Mouse (Mus musculus) ES-CJ7 (cell line): ENCODE measurements around the gene Luc7l.
A peak's percentile ranks its signal among the peaks of the same experiment; 100 is the strongest.
"Not testable (repeated sequence)": the region's sequence is repeated elsewhere in the genome, so short reads cannot be mapped to it uniquely, and the experiment has no call there.

Source experiments
- DNase-seq: peaks from one replicate; pipeline ENCODE4 v3.0.0; 2011; ENCODE audit warnings: low read depth, low spot score

Gene Luc7l

GRCm38 (mm10) chr17:26251886-26252538 lies 684 bp upstream of the Luc7l start:
- DNase-seq, result peak; percentile 37

GRCm38 (mm10) chr17:26253399-26253798 lies 703 bp downstream of the Luc7l start:
- no peak for DNase-seq

DNA sequence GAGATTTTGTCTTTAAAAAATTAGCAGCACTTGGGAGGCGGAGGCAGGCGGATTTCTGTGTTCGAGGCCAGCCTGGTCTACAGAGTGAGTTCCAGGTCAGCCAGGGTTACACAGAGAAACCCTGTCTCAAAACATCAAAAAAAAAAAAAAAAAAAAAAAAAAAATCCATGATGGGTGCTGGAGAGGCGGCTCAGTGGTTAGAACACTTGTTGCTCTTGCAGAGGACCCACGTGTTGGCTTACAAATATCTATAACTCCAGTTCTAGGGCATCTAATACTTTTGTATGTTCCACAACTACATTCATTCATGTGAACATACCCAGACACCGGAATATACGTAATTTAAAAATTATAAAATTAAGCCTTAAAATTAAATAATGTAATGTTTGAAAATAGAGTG lies 2.6 kb downstream of the Luc7l start:
- no peak for DNase-seq

DNA sequence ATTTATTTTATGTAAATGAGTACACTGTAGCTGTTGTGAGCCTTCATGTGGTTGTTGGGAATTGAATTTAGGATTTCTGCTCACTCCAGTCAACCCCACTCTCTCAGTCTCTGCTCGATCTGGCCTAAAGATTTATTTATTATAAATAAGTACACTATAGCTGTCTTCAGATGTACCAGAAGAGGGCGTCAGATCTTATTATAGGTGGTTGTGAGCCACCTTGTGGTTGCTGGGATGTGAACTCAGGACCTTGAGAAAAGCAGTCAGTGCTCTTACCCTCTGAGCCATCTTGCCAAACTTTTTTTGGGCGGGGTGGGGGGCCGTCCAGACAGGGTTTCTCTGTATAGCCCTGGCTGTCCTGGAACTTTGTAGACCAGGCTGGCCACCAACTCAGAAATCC lies 9.1 kb downstream of the Luc7l start:
- peak; percentile 64 for DNase-seq

GRCm38 (mm10) chr17:26262384-26262783 lies 9.7 kb downstream of the Luc7l start:
- no peak for DNase-seq

GRCm38 (mm10) chr17:26268851-26269250 lies 16.2 kb downstream of the Luc7l start:
- peak; percentile 42 for DNase-seq

DNA sequence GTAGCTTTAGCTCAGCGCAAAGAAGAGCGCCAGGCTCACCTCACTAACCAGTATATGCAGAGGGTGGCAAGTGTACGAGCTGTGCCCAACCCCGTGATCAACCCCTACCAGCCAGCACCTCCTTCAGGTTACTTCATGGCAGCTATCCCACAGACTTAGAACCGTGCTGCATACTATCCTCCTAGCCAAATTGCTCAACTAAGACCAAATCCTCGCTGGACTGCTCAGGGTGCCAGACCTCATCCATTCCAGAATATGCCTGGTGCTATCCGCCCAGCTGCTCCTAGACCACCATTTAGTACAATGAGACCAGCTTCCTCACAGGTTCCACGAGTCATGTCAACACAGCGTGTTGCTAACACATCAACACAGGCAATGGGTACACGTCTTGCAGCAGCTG lies 16.9 kb downstream of the Luc7l start:
- DNase-seq, result not testable (repeated sequence)

GRCm38 (mm10) chr17:26272586-26272985 lies 19.9 kb downstream of the Luc7l start:
- no peak for DNase-seq

DNA sequence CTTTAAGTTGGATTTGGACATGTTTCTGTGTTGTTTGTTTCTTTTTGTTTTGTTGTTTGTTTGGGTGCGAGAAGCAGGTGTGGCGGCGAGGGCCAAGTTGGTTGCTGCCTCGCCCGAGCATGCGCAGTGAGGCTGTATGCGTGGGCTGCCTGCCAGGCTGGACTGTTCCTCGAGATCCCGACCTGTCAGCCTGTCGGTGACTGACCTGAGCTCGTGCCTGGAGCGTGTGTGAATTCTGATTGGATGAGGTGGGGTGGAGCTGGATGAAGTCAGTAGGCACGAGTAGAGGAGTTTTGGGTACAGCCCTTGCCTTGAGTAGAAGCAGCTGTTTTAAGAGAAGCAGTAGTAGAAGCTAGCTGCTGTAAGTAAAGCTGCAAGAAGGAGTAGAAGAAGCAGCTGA lies 23.2 kb downstream of the Luc7l start:
- DNase-seq, result no peak

DNA sequence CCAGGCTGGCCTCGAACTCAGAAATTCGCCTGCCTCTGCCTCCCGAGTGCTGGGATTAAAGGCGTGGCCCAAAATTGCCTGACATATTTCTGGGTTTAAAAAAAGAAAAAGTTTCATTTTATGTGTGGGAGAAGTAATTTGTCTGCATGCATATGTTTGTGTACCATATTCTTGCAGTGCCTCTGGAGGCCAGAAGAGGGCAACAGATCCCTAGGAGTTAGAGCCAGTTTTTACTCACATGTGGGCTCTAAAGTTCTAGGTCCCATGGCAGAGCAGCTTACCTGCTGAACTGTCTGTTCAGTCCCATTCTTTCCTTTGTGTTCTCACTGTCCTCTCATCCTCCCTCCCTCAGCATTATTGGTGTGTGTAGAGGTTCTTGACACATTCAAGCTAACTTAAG lies 24.0 kb downstream of the Luc7l start:
- peak; percentile 61 for DNase-seq

GRCm38 (mm10) chr17:26286199-26286955 lies 33.7 kb downstream of the Luc7l start:
- DNase-seq, result peak; percentile 25

DNA sequence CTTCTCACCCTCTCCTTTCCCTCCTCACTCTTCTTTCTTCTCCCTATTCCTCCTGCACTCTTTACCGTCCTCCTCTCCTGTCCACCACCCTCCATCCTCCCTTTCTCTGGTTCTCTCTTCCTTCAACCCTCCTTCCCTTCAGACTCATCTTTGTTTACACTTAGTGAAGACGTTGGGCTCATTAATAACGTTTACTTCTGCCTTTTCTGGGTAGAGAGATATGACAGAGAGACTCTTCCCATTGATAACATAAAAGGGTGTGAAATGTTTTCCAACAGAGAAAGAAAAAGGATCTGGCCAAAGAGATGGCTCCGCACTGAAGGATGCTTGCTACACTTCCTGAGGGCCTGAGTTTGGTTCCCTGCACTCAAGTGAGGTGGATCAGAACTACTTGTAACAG lies 36.8 kb downstream of the Luc7l start:
- no peak for DNase-seq

DNA sequence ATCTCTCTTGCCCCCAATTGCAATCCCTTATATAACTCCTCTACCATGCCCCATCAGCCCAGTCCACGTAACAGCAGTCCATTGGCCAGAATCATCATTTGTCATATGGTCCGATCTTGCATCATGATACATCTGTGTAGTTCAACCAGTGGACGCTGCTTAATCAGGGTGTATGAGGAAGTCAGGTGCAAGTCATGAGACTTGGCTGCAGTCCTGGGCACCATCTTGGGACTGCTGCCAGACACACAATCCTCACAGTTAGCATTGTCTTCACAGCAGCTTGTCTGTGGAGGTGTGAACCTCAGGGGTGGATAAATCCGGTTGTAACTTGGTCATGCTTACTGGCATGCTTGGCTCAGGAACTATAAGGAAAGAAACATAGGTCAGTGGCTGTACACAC lies 45.6 kb downstream of the Luc7l start:
- not testable (repeated sequence) for DNase-seq

- DNase-seq, result peak; percentile 32
Observed at GRCm38 (mm10) chr17:26314291-26314690, 61.6 kb downstream of the Luc7l start.

GRCm38 (mm10) chr17:26315474-26315873 lies 62.8 kb downstream of the Luc7l start:
- DNase-seq, result no peak

DNA sequence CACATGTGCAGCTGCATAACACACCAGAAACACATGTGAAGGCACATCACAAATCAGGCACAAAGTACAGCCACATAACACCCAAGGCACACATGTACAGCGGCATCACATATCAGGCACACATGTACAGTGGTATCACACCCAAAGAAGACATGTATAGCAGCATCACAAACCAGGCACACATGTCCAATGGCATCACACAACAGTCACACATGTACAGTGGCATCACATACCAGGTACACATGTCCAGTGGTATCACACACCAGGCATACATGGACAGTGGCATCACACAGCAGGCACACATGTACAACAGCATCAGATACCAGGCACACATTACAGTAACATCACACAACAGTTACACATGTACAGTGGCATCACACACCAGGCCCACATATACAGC lies 65.7 kb downstream of the Luc7l start:
- DNase-seq, result no peak
